Mouse (Mus musculus) bone marrow macrophage, adult 2 months (primary cell): ENCODE data around the gene Zfp69.

Experiments
- CTCF ChIP-seq: IDR thresholded peaks from 2 replicates; pipeline ENCODE4 v1.5.1; 2012; ENCODE audit warnings: low read depth, mild to moderate bottlenecking, low read length, moderate library complexity
- POLR2A ChIP-seq: IDR thresholded peaks from 2 replicates; pipeline ENCODE4 v1.6.1; 2012; ENCODE audit warnings: mild to moderate bottlenecking, low read depth, low read length, borderline replicate concordance

DNA sequence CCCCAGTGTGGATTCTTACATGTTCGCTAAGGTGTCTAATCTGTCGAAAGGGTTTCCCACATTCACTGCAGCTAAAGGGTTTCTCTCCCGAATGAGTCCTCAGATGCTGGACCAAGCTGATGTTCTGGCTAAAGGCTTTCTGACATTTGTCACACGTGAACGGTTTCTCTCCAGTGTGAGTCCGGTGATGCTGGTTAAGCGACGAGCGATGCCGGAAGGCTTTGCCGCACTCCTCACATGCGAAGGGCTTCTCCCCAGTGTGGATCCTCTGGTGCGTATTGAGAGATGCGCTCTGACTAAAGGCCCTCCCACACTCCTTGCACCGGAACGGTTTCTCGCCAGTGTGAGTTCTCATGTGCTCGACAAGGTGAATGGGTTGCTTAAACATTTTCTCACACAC lies 20.8 kb downstream of the Zfp69 start:
- TF ChIP-seq CTCF (no peak), POLR2A (no peak)
